Mouse (Mus musculus) ovary, postnatal 14 days (tissue): ENCODE results near the gene Hnrnpab.

Source experiments
- DNase-seq: peaks from one replicate; pipeline ENCODE4 v3.0.0; 2022; ENCODE audit warnings: low spot score

The Hnrnpab gene

DNA sequence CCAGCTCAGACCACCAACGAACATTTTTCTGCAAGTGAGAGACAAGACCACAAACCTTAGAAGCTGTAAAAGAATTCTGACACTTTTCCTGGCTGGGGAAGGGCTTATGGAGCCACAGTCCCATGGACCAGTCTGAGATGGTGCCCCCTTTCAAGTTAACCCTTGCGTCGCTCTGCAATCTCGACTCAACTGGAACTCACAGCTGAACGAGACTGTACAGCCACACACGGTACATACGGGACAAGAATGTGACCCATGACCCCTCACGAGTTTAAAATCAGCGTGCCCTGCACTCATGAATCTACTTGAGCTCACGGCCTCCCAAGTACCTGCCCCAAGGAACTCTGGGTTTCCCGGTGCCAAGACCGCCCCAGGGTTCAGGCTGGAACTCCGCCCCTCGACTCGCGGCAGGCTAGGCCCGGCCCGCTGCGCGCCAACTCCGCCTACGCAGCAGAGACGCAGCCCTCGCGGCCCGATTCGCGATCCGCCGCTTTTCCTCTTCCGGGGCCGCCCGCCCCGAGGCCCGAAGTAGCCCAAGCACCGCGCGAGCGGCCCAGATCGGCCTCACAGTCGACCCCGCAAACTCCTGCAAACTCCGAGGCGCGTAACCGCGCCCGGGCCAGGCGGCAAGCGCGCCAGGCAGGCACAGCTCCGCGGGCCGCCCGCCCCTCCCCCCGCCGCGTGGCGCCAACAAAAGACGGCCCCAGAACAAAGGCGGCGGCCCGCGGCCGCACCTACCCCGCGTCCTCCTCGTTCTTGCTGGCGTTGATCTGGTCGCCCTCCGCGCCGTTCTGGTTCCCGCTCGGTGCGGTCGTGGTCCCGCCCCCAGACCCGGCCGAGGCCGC, 823 bp downstream of the Hnrnpab start:
- DNase-seq, result peak; percentile 79

DNA sequence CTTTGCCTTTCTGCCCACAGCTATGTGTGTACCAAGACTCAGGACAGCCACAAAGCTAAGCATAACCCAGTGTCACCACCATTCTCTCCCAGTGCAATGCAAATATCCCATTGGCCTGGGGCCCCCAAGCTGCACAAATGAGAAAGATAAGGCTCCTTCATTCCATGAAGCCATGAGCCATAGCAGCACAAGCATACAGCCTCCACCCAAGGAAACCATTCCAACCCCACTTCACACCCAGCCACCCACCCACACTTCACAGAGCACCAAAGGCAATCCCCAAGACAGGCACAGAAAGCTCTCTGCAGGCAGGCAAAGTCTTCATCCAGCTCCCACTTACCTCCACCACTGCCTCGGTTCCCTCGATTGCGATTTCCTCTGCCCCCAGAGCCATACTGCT, 4.4 kb downstream of the Hnrnpab start:
- no peak for DNase-seq

DNA sequence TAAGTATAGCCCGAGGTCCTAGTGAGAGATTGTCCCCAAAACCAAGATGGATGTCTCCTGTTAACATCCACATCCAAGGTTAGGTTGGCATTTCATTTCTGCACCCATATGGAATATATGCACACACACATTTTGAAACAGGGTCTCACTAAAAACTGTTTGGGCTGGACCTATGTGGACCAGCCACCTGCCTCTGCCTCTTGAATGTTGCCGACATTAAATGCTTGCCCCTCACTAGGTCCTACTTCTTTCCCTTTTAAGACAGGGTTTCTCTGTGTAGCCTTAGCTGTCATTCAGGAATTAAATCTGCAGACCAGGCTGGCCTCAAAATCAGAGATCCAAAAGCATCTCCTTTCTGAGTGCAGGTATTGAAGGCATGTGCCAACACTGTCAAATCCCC, 9.1 kb downstream of the Hnrnpab start:
- no peak for DNase-seq

DNA sequence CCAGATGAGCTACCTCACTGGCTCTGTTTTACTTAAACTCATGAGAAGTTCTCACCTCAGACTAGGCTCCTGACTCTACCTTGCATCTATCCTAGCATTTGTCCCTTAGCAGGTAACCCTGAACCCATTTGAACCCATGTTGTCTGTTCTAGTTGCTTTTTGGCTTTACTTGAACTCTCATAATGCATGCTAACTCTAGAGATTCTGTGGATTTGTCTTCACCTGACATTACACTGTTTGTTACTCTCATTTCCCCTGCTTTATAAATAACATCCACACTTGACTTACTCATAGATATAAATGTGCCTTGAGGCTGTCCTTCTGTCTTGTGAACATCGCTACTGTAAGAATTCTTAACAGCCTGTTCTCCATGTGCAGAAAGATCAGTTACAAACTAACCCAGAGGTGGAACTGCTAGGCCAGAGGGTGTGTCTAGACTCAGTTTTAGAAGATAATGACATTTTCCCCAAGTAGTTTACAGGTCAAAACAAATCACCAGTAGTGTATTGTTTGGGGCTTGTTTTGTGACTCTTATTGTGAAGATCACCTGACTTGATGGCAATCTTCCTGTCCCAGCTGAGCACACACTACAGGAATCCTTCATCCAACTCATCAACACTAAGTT, 11.1 kb downstream of the Hnrnpab start:
- no peak for DNase-seq

DNA sequence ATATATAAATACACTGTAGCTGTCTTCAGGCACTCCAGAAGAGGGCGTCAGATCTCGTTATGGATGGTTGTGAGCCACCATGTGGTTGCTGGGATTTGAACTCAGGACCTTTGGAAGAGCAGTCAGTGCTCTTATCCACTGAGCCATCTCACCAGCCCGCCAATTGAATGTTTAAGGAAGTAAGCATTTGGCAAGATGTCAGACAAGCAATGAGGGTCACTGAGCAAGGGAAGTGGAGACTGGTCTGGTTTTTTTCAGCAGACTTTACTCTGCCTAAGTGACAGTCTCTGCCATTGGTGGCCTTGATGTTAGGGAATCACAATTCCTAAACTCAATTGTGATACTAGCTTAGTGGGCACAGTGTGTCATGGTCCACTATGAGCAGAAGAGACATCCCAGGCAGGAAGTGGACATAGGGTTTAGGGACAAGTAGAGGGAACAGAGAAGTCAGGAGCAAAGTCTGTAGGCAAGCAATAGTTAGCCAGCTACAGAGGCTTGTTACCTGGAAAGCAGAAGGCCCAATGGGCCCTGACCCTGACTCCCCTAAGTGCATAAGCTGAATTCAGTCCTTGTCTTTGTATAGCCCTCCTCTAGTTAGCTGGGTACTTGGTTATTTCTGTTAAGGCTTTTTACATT, 11.8 kb downstream of the Hnrnpab start:
- no peak for DNase-seq

DNA sequence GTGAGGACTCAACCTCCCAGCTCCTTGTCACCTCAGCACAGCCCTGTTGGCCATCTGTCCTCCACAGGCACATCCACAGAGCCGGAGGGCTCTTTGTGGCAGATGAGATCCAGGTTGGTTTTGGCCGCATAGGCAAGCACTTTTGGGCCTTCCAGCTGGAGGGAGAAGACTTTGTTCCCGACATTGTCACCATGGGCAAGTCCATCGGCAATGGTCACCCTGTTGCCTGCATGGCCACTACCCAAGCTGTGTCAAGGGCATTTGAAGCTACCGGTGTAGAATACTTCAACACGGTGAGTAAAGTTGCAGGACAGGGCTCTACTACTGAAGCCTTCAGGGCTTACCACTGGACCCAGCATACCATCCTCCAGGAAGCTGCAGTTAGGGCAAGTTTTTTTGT, 12.8 kb downstream of the Hnrnpab start:
- DNase-seq, result no peak

DNA sequence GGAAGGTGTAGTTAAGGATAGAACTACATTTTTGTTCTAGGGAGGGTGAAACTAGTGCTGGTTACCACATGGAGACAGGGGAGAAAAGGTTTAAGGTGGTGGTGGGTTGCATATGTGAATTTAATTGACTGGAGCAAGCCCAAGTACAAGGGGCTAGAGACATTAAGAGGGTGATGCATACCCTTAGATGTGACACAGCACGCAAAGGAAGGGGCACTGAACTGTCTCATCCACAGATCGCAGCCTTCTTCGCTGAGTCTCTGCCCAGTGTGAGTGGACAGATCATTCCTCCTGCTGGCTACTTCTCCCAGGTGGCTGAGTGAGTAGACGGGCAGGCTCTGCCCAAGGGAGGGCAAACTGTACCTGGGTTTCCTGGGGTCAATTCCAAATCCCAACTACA, 13.3 kb downstream of the Hnrnpab start:
- no peak for DNase-seq

DNA sequence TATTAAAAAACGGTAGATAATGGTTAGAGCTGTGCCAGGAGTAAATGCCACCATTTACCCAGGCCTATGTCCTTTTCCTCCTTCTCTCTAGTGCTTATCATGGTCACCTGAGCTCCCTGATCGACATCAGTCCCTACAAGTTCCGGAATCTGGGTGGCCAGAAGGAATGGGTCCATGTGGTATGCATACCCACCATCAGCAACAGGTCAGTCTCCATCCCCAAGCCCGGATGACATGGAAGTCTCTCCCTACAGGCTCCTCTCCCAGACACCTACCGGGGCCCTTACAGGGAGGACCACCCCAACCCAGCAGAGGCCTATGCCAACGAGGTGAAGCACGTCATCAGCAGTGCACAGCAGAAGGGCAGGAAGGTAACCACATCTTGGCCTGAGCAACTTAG, 14.7 kb downstream of the Hnrnpab start:
- no peak for DNase-seq

DNA sequence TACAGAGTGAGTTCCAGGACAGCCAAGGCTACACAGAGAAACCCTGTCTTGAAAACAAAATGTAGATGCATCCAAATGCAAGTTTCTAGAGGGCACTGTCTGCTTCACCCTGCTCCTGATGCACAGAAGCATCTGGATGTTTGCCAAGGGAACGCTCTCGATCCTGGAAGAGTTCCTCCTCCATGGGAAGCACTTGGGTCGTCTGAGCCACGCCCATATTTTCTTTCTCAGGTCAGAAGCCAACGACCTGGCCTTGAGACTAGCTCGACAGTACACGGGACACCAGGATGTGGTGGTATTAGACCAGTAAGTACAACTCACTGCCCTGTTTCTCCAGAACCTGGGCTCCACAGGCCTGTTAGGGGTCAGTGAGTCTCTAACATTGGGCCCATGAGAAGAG, 15.5 kb downstream of the Hnrnpab start:
- no peak for DNase-seq

DNA sequence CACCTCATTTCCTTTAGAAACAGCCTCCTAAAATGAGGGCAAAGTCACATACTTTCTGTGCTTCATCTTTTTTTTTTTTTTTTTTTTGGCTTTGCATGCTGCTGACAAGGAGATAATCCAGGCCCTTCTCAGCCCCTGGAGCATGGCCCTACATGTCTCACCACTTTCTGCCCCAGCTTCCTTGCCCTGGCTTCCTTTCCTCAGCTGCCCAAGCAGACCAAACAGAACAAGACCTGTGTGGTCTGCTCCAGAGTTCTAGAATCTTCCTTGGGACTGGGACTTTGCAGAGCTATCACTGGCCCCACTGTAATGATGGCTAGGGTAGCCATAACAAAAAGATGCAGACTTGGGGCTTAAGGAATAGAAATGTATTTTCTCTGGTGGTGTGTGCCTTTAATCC, 16.6 kb downstream of the Hnrnpab start:
- no peak for DNase-seq

DNA sequence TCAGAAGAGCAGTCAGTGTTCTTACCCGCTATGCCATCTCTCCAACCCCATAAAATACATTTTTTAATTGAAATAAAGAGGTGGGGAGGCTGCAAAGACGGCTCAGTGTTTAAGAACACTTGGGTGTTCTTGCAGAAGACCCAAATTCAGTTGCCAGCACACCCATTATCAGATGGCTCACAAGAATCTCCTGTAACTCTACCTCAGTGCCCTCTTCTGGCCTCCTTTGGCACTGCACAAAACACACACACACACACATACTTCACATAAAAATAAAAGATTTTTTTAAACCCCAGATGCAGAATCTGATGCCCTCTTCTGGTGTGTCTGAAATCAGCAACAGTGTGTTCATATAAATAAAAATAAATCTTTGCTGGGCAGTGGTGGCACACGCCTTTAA, 17.8 kb downstream of the Hnrnpab start:
- DNase-seq, result no peak

DNA sequence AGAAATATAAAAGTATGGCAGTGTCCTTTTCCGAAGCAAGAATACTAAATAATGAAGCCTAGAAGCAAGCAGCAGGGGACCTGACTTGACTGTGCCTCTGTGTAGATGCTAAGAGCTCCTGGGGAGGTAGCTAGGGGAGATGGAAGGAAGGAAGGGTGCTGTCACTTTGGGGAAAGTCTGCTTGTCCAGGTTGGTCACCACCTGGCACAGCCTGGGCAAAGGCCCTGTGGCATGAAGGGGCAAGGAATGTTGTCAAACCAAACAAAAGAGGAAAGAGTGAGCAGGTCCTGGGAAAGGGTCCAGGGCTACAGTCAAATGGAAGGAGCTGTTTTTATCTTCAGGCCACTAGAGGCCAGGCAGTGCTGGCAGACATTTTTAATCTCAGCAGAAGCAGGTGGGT, 19.6 kb downstream of the Hnrnpab start:
- DNase-seq, result no peak

DNA sequence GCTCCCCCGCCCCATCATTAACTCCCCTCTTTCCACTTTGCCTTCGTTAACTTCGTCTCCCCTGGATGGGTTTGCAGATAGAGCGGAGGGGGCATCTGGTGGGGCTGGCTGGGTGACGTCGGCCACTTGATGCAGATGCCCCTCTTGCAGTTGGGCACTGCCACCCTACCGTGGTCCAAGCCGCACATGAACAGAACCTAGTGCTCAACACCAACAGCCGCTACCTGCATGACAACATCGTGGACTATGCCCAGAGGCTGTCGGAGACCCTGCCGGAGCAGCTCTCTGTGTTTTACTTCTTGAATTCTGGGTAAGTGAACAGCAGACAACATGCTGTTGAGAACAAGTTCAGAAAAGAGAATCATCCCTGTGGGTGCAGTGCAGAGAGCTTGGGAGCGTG, 20.2 kb downstream of the Hnrnpab start:
- DNase-seq, result no peak

DNA sequence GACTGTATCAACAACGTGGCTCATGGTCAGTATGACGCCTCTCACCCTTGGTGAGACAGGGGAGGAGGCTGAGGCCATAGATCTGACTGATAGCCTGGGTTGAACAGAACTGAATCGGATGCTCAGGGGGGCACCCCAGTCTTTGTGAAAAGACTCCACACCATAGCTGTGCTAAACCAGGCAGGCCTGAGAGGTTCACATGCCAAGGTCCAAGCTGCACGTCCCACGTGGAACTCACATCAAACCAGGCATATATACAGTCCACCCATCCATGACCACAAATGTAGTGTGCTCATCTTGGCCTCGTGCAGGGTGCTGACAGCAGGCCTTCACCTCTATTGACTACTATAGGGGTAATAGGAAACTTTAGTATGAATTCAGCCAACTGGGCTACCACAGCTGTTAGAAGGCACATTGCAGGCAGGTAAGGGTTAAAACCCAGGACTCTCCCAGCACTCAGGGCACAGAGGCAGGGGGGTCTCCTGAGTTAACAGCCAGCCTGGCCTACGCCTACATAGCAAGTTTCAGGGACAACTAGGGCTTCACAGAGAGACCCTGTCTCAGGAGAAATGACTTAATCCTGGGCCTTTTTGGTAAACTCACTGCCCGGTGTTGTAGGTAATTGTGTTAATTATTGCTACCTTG, 20.9 kb downstream of the Hnrnpab start:
- DNase-seq, result no peak

DNA sequence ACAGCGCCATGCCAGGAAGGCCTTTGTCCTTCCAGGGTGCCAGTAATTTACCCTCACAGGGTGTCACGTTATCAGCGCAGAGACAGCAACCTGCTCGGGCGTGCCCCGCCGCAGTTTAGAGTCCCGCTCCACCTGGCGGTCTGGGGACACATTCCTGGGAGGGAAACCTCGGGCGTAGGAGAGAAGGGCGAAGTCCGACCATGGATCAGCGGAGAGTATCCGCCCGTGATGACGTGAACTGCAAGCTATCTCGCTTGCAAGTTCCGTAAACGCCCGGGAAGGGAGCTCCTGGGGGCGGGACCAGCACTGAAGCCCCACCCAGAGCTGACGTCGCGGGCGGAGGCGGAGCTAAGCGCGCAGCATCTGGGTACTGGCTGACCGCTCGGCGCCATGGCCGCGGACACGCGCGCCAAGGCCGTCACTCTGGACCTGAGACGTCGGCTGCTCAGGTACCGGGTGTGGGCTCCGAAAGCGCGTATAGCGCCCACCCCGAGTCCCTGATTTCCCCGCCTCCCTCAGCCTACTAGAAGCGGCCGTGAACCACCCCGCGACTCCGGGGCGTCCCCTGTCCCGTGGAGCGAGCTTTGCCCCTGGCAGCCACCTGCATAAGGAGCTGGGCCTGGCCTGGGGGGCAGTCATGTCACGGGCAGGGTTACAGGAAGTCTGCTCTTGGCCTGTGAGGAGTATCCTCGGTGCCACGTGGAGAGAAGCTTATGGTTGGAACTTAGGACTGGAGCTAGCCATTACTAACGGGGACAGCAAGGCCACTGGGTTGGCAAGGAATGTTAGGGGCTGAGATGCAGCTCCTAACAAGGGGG, 22.0 kb downstream of the Hnrnpab start, which contains the start of gene Phykpl:
Phykpl (plus strand) TSS at position 327 of the 818 bp plus-strand sequence.
- DNase-seq, result peak; percentile 97

DNA sequence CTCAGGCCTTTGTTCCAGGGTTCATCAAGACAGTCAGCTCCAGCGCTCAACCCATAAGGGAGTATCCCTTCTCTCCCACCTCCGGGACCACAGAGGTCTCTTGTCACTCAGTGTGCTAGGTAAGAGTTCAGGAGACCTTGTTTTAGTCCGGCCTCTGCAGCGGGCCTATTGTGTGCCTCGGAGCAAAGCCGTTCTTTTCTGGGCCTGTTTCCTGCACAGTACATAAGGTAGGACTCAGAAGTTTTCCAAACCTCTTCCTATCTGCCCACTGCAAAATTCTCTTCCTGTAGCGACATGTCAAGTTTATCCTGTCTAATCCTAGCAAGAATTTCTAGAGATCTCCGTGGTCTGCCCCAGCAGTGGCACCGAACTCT, 22.6 kb downstream of the Hnrnpab start:
- DNase-seq, result peak; percentile 32

DNA sequence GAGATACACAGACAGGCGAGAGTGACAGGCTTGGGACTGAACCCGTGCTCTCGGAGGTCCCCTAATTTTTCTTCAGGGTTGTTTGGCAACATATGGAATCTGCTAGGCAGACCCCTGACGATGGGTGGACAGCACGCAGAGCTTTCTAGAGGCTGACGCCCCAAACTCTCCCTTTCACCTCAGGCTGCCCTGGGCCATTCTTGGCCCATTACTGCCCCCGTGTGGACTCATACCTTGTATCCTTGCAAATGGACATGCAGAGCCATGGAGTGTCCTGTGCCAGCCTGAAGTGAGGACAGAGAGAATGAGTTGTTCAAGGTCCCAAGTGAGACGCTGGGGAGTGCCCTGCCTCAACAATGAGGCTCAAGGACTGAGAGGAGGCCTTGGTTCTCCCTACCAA, 23.9 kb downstream of the Hnrnpab start:
- peak; percentile 69 for DNase-seq

DNA sequence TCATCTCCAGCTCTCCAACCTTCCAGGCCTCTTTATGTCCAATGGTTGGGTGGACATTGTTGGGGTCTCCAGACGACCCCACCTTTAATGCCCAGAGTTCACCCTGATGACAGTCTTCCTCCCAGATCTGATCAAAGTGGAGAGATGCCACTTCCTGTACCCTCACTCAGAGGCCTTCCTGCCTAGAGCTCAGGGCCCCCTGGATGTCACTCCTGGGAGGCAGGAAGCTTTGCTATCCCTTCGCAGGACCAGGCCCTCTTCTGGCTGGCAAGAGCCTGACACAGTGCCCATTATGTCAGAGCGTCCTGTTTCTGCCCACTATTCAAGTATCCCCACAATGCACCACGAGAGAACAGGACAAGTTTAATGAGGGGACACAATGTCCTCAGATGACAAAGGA, 27.6 kb downstream of the Hnrnpab start:
- no peak for DNase-seq

DNA sequence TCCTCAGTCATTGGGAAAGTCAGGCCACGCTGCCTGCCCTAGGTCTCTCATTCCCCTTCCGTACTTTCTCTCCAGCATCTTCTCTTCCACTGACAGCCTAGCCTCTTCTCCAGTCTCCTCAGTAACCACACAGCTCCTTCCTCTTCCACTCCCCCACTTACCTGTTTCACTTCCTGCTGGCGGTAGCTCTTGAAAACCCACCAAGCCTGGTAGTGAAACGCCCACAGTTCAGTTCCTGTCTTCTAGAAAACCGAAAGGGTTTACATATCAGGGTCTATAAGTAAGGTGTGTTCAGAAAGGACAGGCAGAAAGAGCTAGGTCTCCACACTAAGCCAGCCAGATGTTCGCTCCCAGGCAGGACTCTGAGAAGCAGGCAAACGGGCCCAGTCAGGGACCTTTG, 29.1 kb downstream of the Hnrnpab start:
- DNase-seq, result no peak

DNA sequence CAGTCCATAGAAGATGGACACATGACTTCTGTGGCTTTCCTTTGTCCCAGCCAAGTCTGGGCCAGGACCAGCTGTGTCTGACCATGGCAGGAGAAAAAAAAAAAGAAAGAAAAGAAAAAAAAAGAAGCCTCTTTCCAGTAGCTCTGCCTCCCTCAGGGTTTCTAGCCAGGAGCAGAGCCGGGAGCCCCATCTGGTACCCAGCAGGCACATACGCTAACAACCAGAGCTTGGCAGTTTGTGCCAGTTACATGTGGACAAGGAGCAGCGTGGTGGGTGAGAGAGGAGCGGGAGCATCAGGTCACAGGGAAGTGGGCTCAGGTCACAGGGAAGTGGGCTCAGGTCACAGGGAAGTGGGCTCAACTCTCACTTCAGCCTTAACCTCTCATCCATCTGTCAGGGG, 30.2 kb downstream of the Hnrnpab start:
- DNase-seq, result no peak

DNA sequence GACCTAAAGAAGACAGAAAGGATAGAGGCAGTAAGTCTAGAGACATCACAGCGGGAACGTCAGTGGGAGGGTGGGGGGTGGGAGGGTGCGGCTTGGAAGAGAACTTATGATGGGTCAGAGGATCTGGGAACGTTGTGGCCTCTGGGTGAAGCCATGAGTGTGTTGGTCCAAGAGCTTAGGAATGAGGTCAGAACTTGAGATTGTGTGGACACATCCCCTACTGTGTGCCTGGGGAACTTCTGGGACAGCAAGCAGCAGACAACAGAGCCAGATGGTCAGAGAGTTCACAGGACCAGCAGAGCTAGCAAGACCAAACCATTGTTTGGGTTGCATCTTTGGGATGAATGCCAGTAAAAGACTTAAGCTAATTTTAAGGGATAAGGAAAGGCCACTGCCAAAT, 37.8 kb downstream of the Hnrnpab start:
- DNase-seq, result no peak

DNA sequence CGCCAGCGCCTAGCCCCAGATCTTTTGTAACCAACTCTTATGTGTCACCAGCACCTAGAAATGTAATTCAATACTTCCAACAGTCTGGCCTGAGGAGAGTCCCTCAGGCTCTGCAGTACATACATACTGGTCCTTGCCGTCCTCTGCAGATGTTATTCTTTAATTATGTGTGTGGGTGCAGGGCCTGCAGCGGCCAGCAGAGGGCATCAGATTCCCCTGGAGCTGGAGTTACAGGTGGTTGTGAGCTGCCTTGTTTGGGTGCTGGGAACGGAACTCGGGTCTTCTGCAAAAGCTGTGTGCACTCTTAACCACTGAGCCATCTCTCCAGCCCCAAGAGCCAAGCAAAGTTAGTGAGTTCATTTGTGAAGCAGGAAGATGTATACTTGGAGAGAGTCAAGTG, 40.7 kb downstream of the Hnrnpab start:
- DNase-seq, result no peak
